Mouse (Mus musculus) kidney, embryonic 14.5 days (tissue): ENCODE results near the gene Cyp2d9. TPM values are rescaled to one million over a fixed set of nuclear protein-coding genes. Genes with fewer than 3 reads are reported as not detected.
"Not testable (repeated sequence)": the region's sequence is repeated elsewhere in the genome, so short reads cannot be mapped to it uniquely, and the experiment has no call there.

Source experiments
- ATAC-seq: fragments of 200-750 bp; cut with Nextera tagmentation; 2 replicates; pipeline ENCODE4 v1.8.0; 2017; ENCODE audit warnings: moderate number of reproducible peaks, mild to moderate bottlenecking, moderate TSS enrichment, moderate library complexity; ENCODE audit not compliant: low FRiP score, low TSS enrichment
- H3K27ac ChIP-seq: fragments of 300-500 bp; sonication (generic); 2 replicates; pipeline ENCODE4 v1.5.1; 2014; ENCODE audit warnings: low read depth, mild to moderate bottlenecking, low read length, moderate library complexity, mixed read lengths
- H3K27me3 ChIP-seq: fragments of 300-500 bp; sonication (generic); 2 replicates; pipeline ENCODE4 v1.6.1; 2014; ENCODE audit warnings: mild to moderate bottlenecking, low read length; ENCODE audit not compliant: control insufficient read depth, insufficient read depth
- H3K36me3 ChIP-seq: fragments of 300-500 bp; sonication (generic); 2 replicates; pipeline ENCODE4 v1.6.1; 2014; ENCODE audit warnings: low read length, mixed read lengths; ENCODE audit not compliant: control insufficient read depth, insufficient read depth
- H3K4me1 ChIP-seq: fragments of 300-500 bp; sonication (generic); 2 replicates; pipeline ENCODE4 v1.6.1; 2014; ENCODE audit warnings: low read length, mixed read lengths; ENCODE audit not compliant: control insufficient read depth, insufficient read depth
- H3K4me2 ChIP-seq: fragments of 300-500 bp; sonication (generic); replicated peaks from 2 replicates; pipeline ENCODE4 v1.6.1; 2014; ENCODE audit warnings: low read depth, mild to moderate bottlenecking, low read length
- H3K4me3 ChIP-seq: fragments of 300-500 bp; sonication (generic); 2 replicates; pipeline ENCODE4 v1.5.1; 2014; ENCODE audit warnings: mild to moderate bottlenecking, low read length
- H3K9ac ChIP-seq: fragments of 300-500 bp; sonication (generic); 2 replicates; pipeline ENCODE4 v1.6.1; 2014; ENCODE audit warnings: low read depth, mild to moderate bottlenecking, low read length, moderate library complexity
- H3K9me3 ChIP-seq: fragments of 300-500 bp; sonication (generic); 2 replicates; pipeline ENCODE4 v1.6.1; 2016; ENCODE audit warnings: low read length; ENCODE audit not compliant: control insufficient read depth
- WGBS: fragments of 180-500 bp; shearing (Covaris S2); extraction: QIAGEN DNeasy Blood & Tissue Kit; methylation state at CpG from one replicate; pipeline ENCODE4 v1.1.7; 2014; 5-methylcytosine and 5-hydroxymethylcytosine counted together
- polyA plus RNA-seq: library from polyadenylated mRNA; unstranded; fragments of >200 nt; fragmentation: Nextera tagmentation; extraction: Ambion mirVana; gene quantifications from 2 replicates; pipeline ENCODE4 v1.2.1, GENCODE M21; 2014

Cyp2d9 gene
- polyA plus RNA-seq, 1 experiment from 2014 or later = 0.16 TPM

DNA sequence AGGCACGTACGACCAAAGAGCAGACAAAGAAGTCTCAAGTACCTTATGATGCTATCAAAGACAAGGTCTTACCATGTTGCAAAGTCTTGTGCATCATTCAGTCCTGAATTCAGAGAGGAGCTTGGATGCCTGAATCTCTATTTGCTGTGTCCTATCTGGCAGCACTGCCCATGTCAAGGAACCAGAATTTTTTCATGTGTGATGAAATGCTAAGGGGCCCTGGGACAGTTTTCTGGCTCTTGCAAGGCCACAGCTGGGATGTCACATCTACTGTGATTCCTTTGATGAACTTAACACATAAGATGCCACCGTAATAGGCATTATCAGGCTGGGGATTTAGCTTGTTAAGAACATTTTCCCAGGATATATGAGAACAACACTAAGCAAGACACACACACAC is 1.8 kb downstream of the Cyp2d9 start:
- no peaks in the 10 kb centered on the region for H3K27me3 ChIP-seq
- 91% methylated on average over 3 of the region's 3 CpGs for WGBS

DNA sequence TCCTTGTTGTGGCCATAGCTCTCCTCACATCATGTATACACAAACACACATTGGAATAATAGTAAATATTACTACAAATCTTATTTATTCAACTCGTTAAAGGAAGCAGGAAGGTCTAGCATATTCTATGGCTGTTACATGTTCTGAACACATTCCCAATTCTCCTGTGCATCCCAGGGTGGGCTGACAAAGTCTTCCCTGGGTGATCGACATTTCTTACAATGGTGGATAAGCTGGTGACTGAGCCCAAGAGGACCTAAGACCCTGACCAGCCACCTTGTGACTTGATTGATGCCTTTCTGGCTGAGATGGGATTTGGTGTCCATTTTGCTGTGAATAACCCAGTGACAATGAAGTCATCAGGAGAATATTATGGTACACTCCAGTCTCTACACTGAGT is 2.4 kb downstream of the Cyp2d9 start:
- Histone ChIP-seq H3K36me3 (no peaks in the 10 kb centered on the region), H3K27me3 (no peaks in the 10 kb centered on the region), H3K9ac (no peak overlapping the region), H3K9me3 (peaks cover 8% of the 10 kb centered on the region; the same call in 1 of the 2 replicates), H3K4me2 (no peak overlapping the region), H3K4me1 (no peaks in the 10 kb centered on the region), H3K4me3 (no peak overlapping the region), H3K27ac (no peak overlapping the region)
- ATAC-seq = no peak
- WGBS = 90% methylated on average over 2 of the region's 2 CpGs

More for the DNA sequence above, 1.8 kb downstream of the Cyp2d9 start:
- H3K9ac ChIP-seq = no peak overlapping the region
- H3K4me1 ChIP-seq = no peaks in the 10 kb centered on the region
- peaks cover 8% of the 10 kb centered on the region; the same call in 1 of the 2 replicates for H3K9me3 ChIP-seq
- no peak overlapping the region for H3K4me2 ChIP-seq
- H3K27ac ChIP-seq = no peak overlapping the region
- H3K36me3 ChIP-seq = no peaks in the 10 kb centered on the region
- H3K4me3 ChIP-seq = no peak overlapping the region
- no peak for ATAC-seq

DNA sequence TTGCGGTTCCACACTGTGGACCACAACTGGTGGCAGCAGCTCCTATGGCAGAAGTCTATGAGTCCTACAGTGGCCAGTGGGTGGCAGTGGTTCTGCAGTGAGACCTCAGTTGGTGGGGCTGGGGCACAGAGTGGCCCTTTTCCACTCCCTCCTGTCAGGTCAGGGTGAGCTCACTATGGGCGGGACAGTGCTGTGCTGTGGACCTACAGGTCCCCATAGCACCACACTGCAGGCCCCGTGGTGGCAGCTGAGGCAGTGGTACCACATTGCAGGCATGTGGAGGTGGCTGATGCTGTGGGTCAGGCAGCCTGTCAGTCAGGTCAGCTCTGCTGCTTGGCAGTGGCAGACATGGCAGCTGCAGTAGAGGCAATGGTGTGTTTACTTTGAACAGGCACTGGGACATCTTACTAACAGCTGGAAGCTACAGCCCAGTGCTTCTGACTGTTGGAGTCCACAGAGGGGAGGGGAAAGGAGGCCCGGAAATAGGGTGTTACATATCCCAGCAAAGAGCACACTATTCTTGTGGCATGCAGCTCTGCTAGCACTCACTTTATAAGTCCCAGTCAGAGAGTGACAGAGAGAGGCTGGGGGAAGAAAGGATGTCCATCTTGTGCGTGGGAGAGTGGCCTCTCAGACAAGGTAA is 4.9 kb downstream of the Cyp2d9 start:
- ATAC-seq = peak; percentile 52; the same call in 1 of the 2 replicates
- H3K4me1 ChIP-seq = no peaks in the 10 kb centered on the region
- WGBS = 55% methylated on average over 5 of the region's 5 CpGs
- H3K4me2 ChIP-seq = no peak overlapping the region
- H3K9ac ChIP-seq = no peak overlapping the region
- H3K27me3 ChIP-seq = no peaks in the 10 kb centered on the region
- H3K9me3 ChIP-seq = peaks cover 8% of the 10 kb centered on the region; the same call in 1 of the 2 replicates
- no peak overlapping the region for H3K4me3 ChIP-seq
- no peaks in the 10 kb centered on the region for H3K36me3 ChIP-seq
- H3K27ac ChIP-seq = no peak overlapping the region

DNA sequence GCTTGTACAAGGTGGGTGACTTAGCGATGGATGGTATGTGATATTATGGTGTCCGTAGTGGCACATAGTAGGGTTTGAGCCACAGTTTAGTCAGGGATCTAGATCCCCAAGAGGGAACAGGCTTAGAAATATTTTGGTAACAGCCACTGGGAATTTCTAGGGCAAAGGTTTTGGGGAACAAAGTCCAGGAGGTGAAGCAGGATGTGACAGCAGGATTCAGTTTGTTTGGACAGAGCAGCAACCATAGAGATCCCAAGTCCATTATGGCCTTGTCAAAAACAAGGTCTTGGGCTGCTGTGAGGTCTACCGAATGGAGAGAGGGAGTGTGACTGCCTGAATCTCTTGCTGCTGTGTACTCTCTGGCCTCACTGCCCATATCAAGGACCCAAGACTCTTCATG is 10.4 kb downstream of the Cyp2d9 start:
- no peak for ATAC-seq
- no peaks in the 10 kb centered on the region for H3K36me3 ChIP-seq
- H3K27ac ChIP-seq = no peak overlapping the region
- no peaks in the 10 kb centered on the region for H3K9me3 ChIP-seq
- H3K4me1 ChIP-seq = no peaks in the 10 kb centered on the region
- no peak overlapping the region for H3K9ac ChIP-seq
- no peak overlapping the region for H3K4me2 ChIP-seq
- 90% methylated on average over 3 of the region's 3 CpGs for WGBS
- H3K27me3 ChIP-seq = no peaks in the 10 kb centered on the region
- no peak overlapping the region for H3K4me3 ChIP-seq

DNA sequence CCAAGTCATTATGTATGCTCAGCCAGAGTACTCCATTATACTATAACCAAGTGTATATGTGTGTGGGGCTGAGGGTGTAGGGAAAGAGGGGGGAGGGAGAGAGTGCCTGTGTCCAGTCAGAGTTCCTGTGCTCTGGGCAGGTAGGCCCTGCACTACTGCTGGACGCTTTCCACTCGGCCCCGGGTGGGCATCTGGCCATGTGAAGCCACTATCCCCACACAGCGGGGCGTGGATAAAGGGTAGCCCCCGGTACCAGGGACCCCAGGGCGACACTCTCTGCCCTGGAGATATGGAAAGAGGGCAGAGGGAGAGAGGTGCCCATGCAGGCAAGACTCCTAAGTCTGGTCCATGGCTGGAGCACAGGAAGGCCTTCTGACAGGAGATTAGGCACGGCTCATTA is 12.0 kb downstream of the Cyp2d9 start:
- 78% methylated on average over 8 of the region's 8 CpGs for WGBS
- H3K4me1 ChIP-seq = no peaks in the 10 kb centered on the region
- H3K9ac ChIP-seq = no peak overlapping the region
- no peaks in the 10 kb centered on the region for H3K9me3 ChIP-seq
- no peak overlapping the region for H3K27ac ChIP-seq
- H3K4me3 ChIP-seq = no peak overlapping the region
- no peak for ATAC-seq
- no peaks in the 10 kb centered on the region for H3K27me3 ChIP-seq
- H3K4me2 ChIP-seq = no peak overlapping the region
- no peaks in the 10 kb centered on the region for H3K36me3 ChIP-seq

DNA sequence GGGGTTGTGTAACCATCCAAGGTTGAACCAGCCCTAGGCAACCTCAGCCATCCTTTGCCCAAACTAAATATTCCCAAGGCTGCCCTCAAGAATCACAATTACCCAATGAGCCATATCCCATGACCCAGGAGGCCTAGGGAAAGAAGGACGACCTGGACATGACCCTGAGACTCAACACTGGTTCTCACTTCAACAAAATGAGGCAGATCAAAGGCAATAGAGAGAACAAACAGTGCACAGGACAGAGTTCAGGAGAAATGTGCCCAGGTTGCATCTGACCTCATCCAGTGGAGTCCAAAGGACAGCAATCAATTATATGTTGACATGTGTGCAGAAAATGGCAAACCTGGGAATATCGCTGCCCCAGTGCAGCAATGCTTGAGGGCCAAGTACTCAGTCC is 16.8 kb downstream of the Cyp2d9 start:
- ATAC-seq, H3K27me3 ChIP-seq, H3K4me1 ChIP-seq, H3K36me3 ChIP-seq, H3K9me3 ChIP-seq, H3K4me2 ChIP-seq, H3K27ac ChIP-seq, H3K9ac ChIP-seq, H3K4me3 ChIP-seq: not testable (repeated sequence)
- 48% methylated on average over 2 of the region's 2 CpGs for whole genome bisulfite sequencing

DNA sequence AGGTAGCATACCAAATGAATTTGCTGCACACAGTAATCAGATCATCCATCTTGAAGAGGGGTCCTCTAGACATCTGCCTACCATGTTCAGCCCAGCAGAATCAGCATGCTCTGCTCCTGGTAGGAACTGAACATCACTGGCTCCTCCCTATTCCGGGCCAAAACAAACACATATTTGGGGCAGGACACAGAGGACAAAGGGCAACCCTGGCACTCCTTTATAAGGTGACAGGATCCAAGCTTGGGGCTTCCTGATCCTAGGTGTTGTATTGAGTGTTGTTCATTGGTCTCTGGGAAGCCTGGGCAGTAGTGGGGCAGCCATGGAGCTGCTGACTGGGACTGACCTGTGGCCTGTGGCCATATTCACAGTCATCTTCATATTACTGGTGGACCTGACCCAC is 18.9 kb downstream of the Cyp2d9 start:
- WGBS = 88% methylated on average over 1 of the region's 1 CpGs
- H3K27ac ChIP-seq, H3K4me1 ChIP-seq, H3K9me3 ChIP-seq, H3K9ac ChIP-seq, H3K36me3 ChIP-seq, H3K4me3 ChIP-seq, ATAC-seq, H3K4me2 ChIP-seq, H3K27me3 ChIP-seq: not testable (repeated sequence)

DNA sequence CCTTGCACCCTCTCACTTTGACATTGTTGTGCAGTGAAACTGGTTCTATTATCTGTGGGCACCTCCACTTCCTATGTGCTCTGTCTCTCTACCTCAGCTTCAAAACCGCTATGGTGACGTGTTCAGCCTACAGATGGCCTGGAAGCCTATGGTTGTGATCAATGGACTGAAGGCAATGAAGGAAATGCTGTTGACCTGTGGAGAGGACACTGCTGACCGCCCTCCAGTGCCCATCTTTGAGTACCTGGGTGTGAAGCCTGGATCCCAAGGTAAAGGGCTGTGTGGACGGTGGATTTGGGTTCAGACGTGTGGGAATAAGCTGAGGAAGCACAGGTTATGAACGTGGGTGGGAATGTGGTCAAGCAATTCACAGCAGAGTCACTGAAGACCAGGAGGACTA is 20.3 kb downstream of the Cyp2d9 start:
- not testable (repeated sequence) for H3K4me2 ChIP-seq, H3K36me3 ChIP-seq, H3K27me3 ChIP-seq, H3K9me3 ChIP-seq, H3K4me3 ChIP-seq, ATAC-seq, H3K9ac ChIP-seq, H3K27ac ChIP-seq, H3K4me1 ChIP-seq
- WGBS = 83% methylated on average over 6 of the region's 6 CpGs

DNA sequence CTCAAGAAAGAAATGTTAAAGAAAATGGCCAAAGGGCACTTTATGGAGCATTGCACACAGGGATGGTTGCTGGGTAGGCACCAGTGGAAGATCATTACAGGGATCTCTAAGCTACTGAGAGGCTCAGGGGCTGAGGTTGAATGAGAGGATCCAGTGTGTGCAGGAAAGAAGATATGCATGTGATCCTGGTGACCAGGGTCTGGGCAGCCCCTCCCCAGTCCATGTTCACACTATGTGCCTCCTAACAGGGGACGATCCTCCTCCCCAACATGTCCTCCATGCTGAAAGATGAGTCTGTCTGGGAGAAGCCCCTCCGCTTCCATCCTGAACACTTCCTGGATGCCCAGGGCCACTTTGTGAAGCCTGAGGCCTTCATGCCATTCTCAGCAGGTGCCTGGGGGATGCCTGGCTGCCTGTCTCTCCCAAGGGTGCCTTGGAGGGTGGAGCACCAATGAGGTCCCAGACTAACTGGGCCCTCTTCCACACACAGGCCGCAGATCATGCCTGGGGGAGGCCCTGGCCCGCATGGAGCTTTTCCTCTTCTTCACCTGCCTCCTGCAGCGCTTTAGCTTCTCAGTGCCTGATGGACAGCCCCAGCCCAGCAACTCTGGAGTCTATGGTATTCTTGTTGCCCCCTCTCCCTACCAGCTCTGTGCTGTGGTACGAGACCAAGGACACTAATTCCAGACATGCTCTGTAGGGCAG is 23.0 kb downstream of the Cyp2d9 start:
- H3K27ac ChIP-seq, H3K4me2 ChIP-seq, ATAC-seq, H3K36me3 ChIP-seq, H3K27me3 ChIP-seq, H3K9me3 ChIP-seq, H3K4me1 ChIP-seq, H3K4me3 ChIP-seq, H3K9ac ChIP-seq: not testable (repeated sequence)
- 92% methylated on average over 6 of the region's 6 CpGs for WGBS
